Mouse (Mus musculus) telencephalon, adult 2 months (tissue): ENCODE measurements at regions not wholly inside any gene's neighbourhood (a gene's known extent, or its start where the extent isn't known, plus 50 kb on each side); places are given as distances from the start of the nearest gene placed in this dataset.

Experiments
- DNase-seq: peaks from one replicate; pipeline ENCODE4 v3.0.0-alpha.2; 2011; ENCODE audit warnings: low read depth, low spot score

GRCm38 (mm10) chr2:172698961-172699360 is 149.6 kb downstream of the Tfap2c start:
- no peak for DNase-seq

GRCm38 (mm10) chr2:172699654-172700053 is 150.3 kb downstream of the Tfap2c start:
- DNase-seq: no peak

- no peak for DNase-seq
Measured at GRCm38 (mm10) chr2:172710641-172711040, 161.2 kb downstream of the Tfap2c start.

- DNase-seq: no peak
Measured at GRCm38 (mm10) chr2:172726701-172727100, 177.3 kb downstream of the Tfap2c start.

GRCm38 (mm10) chr2:172727576-172727975 is 178.2 kb downstream of the Tfap2c start:
- no peak for DNase-seq

- DNase-seq: no peak
Measured at GRCm38 (mm10) chr2:172728240-172728821, 178.9 kb downstream of the Tfap2c start.

GRCm38 (mm10) chr2:172729151-172729550 is 179.8 kb downstream of the Tfap2c start:
- no peak for DNase-seq

GRCm38 (mm10) chr2:172729741-172730140 is 180.3 kb downstream of the Tfap2c start:
- no peak for DNase-seq

- DNase-seq: no peak
Measured at GRCm38 (mm10) chr2:172731408-172731807, 182.0 kb downstream of the Tfap2c start.

GRCm38 (mm10) chr2:172732453-172733210 is 183.2 kb downstream of the Tfap2c start:
- DNase-seq: no peak

- no peak for DNase-seq
Measured at GRCm38 (mm10) chr2:172733403-172733995, 184.1 kb downstream of the Tfap2c start.

GRCm38 (mm10) chr2:172735621-172736020 is 186.2 kb downstream of the Tfap2c start:
- no peak for DNase-seq

GRCm38 (mm10) chr2:172739041-172739491 is 189.7 kb downstream of the Tfap2c start:
- no peak for DNase-seq

- DNase-seq: no peak
Measured at GRCm38 (mm10) chr2:172739529-172739928, 190.1 kb downstream of the Tfap2c start.

- no peak for DNase-seq
Measured at GRCm38 (mm10) chr2:172751364-172751763, 188.8 kb downstream of the Bmp7 start.

- DNase-seq: no peak
Measured at GRCm38 (mm10) chr2:172755686-172756471, 184.2 kb downstream of the Bmp7 start.

GRCm38 (mm10) chr2:172756472-172756860 is 183.7 kb downstream of the Bmp7 start:
- peak; percentile 19 for DNase-seq

GRCm38 (mm10) chr2:172758497-172758896 is 181.6 kb downstream of the Bmp7 start:
- DNase-seq: no peak

GRCm38 (mm10) chr2:172765260-172765659 is 174.9 kb downstream of the Bmp7 start:
- DNase-seq: no peak

GRCm38 (mm10) chr2:172766403-172766802 is 173.7 kb downstream of the Bmp7 start:
- no peak for DNase-seq

GRCm38 (mm10) chr2:172768756-172769155 is 171.4 kb downstream of the Bmp7 start:
- no peak for DNase-seq

GRCm38 (mm10) chr2:172770061-172770460 is 170.1 kb downstream of the Bmp7 start:
- DNase-seq: no peak
